Mouse (Mus musculus) neural tube, embryonic 11.5 days (tissue): ENCODE results near the gene Anpep. TPM values are rescaled to one million over a fixed set of nuclear protein-coding genes. Genes with fewer than 3 reads are reported as not detected.

Experiments used
- ATAC-seq: fragments of 200-750 bp; cut with Nextera tagmentation; 2 replicates; pipeline ENCODE4 v1.8.0; 2017; ENCODE audit warnings: moderate number of reproducible peaks, mild to moderate bottlenecking, moderate TSS enrichment, moderate library complexity; ENCODE audit not compliant: insufficient read depth, low FRiP score, low TSS enrichment
- DNase-seq: peaks from one replicate; pipeline ENCODE4 v3.0.0-alpha.2; 2015; ENCODE audit warnings: low spot score
- H3K27ac ChIP-seq: fragments of 300-500 bp; sonication (generic); 2 replicates; pipeline ENCODE4 v1.5.1; 2014; ENCODE audit warnings: low read depth, mild to moderate bottlenecking, low read length
- H3K27me3 ChIP-seq: fragments of 300-500 bp; sonication (generic); 2 replicates; pipeline ENCODE4 v1.6.1; 2014; ENCODE audit warnings: mild to moderate bottlenecking, low read length, mixed read lengths; ENCODE audit not compliant: control insufficient read depth, insufficient read depth
- H3K36me3 ChIP-seq: fragments of 300-500 bp; sonication (generic); 2 replicates; pipeline ENCODE4 v1.6.1; 2014; ENCODE audit warnings: mild to moderate bottlenecking, low read length, moderate library complexity, mixed read lengths; ENCODE audit not compliant: control insufficient read depth, insufficient read depth
- H3K4me1 ChIP-seq: fragments of 300-500 bp; sonication (generic); 2 replicates; pipeline ENCODE4 v1.6.1; 2014; ENCODE audit warnings: low read length, mixed read lengths; ENCODE audit not compliant: control insufficient read depth, insufficient read depth
- H3K4me2 ChIP-seq: fragments of 300-500 bp; sonication (generic); 2 replicates; pipeline ENCODE4 v1.6.1; 2014; ENCODE audit warnings: low read depth, mild to moderate bottlenecking, moderate library complexity
- H3K4me3 ChIP-seq: fragments of 300-500 bp; sonication (generic); 2 replicates; pipeline ENCODE4 v1.5.1; 2014; ENCODE audit warnings: low read depth, low read length
- H3K9ac ChIP-seq: fragments of 300-500 bp; sonication (generic); 2 replicates; pipeline ENCODE4 v1.6.1; 2014; ENCODE audit warnings: mild to moderate bottlenecking, low read length
- H3K9me3 ChIP-seq: fragments of 300-500 bp; sonication (generic); 2 replicates; pipeline ENCODE4 v1.6.1; 2016; ENCODE audit warnings: low read length; ENCODE audit not compliant: control insufficient read depth
- WGBS: fragments of 180-500 bp; shearing (Covaris S2); extraction: QIAGEN DNeasy Blood & Tissue Kit; methylation state at CpG from one replicate; pipeline ENCODE4 v1.1.7; 2014; 5-methylcytosine and 5-hydroxymethylcytosine counted together
- polyA plus RNA-seq: library from polyadenylated mRNA; unstranded; fragments of >200 nt; fragmentation: Nextera tagmentation; extraction: Ambion mirVana; gene quantifications from 2 replicates; pipeline ENCODE4 v1.2.1, GENCODE M21; 2014

Gene Anpep
- 7.1 and 7.9 TPM in 2 replicates for polyA plus RNA-seq

DNA sequence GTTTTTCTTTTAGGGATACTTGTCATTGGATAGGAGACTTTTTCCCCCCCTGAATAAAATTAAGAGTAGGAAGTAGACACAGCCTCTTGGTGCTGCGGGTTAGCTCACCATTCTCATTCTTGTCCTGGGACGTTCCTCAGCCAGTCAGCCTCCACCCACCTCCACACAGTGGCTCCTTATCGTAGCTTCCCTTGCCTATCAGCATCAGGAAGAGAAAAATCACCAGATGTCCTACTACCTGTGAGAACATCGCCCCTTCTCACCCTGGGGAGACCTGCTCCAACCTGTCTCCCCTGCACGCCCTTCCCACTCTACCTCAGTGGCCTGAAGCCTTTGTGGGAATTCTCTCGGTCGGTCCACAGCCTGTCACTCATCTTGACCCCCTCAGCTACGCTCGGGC is at the start of gene Anpep:
Gene Anpep, minus strand, starts transcription at position 249 of the 400 bp plus-strand sequence.
- WGBS: 82% methylated on average over 9 of the region's 9 CpGs
- no peak within 1 kb of the TSS for H3K4me3 ChIP-seq
- no peaks in the 10 kb centered on the region for H3K27me3 ChIP-seq
- ATAC-seq: no peak
- DNase-seq: no peak
- H3K9me3 ChIP-seq: no peaks in the 10 kb centered on the region
- no peak within 1 kb of the TSS for H3K27ac ChIP-seq
- H3K36me3 ChIP-seq: no peaks in the 10 kb centered on the region
- H3K9ac ChIP-seq: no peak within 1 kb of the TSS
- no peaks in the 10 kb centered on the region for H3K4me1 ChIP-seq
- no peak within 1 kb of the TSS for H3K4me2 ChIP-seq

DNA sequence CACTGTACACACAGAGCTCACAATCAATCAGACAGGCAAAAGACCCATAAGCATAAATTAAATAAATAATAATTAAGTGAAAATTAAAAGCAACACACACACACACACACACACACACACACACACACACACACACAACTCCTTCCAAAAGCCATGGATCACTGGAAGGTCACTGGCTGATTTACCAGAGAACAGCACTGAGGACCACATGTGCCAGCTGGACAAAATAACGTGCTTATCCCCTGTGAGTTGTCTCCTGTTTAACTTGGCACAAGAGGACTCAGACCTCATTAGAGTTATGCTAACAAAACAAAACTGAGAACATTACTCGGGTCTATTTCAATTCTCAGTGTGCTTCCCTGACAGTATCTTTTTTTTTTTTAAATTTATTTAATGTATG is 46.5 kb upstream of the Anpep start:
- no peak overlapping the region for H3K4me3 ChIP-seq
- H3K27ac ChIP-seq: no peak overlapping the region
- H3K4me1 ChIP-seq: no peaks in the 10 kb centered on the region
- ATAC-seq (no peak), DNase-seq (no peak)
- 78% methylated on average over 2 of the region's 2 CpGs for WGBS
- H3K9ac ChIP-seq: no peak overlapping the region
- H3K9me3 ChIP-seq: no peaks in the 10 kb centered on the region
- no peaks in the 10 kb centered on the region for H3K27me3 ChIP-seq
- H3K36me3 ChIP-seq: 0 out of 2 replicates have a peak, but pooled peaks cover 2% of the 10 kb centered on the region
- no peak overlapping the region for H3K4me2 ChIP-seq

DNA sequence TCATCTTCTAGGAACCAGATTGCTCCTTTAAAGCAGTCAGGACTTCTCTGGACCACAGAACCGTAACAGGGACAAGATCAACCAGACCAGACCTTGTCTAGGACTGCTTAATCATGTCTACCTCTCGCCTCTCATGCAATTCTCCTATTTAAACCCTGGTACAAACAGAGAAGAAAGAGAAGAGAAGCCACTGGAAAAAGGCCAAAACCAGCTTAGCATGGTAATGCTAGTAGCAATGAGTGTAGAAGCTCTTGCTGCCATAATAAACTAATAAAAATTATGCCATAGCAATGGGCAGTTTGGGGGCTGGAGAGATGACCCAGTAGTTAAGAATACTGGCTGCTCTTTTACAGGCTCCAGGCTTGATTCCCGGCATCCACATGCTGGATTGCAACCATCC is 46.1 kb upstream of the Anpep start:
- no peaks in the 10 kb centered on the region for H3K9me3 ChIP-seq
- H3K27me3 ChIP-seq: no peaks in the 10 kb centered on the region
- H3K36me3 ChIP-seq: 0 out of 2 replicates have a peak, but pooled peaks cover 2% of the 10 kb centered on the region
- no peak overlapping the region for H3K4me2 ChIP-seq
- DNase-seq (no peak), ATAC-seq (no peak)
- no peak overlapping the region for H3K9ac ChIP-seq
- WGBS: 90% methylated on average over 3 of the region's 3 CpGs
- H3K27ac ChIP-seq: no peak overlapping the region
- H3K4me3 ChIP-seq: no peak overlapping the region
- no peaks in the 10 kb centered on the region for H3K4me1 ChIP-seq

DNA sequence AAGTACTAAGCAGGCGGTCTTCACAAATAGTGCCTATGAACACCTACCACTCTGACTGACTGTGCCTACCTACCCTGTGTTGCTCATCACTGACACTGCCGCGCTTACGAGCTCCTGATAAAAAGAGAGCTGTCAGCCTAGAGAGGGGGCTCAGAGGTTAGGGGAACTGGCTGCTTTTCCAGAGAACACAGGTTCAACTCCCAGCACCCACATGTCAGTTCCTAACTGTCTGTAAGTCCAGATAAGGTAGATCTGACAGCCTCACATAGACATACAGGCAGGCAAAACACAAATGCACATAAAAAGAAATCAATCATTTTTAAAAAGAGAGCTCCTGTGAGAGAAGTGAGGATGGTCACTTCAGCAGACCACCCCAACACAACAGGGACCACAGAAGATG is 44.3 kb upstream of the Anpep start:
- H3K4me1 ChIP-seq: no peaks in the 10 kb centered on the region
- no peaks in the 10 kb centered on the region for H3K27me3 ChIP-seq
- H3K36me3 ChIP-seq: 0 out of 2 replicates have a peak, but pooled peaks cover 2% of the 10 kb centered on the region
- no peak overlapping the region for H3K4me2 ChIP-seq
- H3K27ac ChIP-seq: no peak overlapping the region
- no peak for ATAC-seq
- no peak for DNase-seq
- WGBS: 85% methylated on average over 4 of the region's 4 CpGs
- H3K4me3 ChIP-seq: no peak overlapping the region
- no peak overlapping the region for H3K9ac ChIP-seq
- no peaks in the 10 kb centered on the region for H3K9me3 ChIP-seq

DNA sequence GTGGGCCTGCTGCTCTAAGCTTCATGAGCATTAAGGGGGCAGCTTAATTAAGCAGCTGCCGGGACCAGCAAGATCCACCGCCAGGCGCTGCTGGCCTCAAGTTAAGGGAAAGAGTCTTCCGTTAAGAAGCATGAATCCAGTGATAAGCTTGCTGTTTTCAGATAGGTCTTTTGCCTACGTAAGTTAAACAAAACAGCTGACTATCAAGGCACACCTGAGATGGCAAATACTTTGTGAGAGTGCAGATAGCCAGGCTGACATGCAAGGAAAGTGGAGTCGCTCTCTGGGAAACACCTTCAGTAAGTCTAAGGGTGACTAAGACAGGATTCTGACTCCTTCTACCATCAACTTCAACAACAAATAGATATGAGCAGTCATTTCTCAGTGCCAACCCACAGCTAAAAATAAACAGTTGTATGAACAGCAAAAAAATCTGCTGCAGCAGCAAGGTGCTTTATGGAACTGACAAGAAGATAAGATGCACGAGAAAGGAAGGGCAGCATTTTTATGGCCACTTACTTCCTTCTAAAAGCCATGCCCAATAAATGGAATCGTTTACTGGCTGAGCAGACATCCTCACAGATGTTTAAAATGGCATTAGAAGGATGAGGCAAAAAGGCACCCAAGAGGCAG is 42.4 kb upstream of the Anpep start:
- no peak for DNase-seq
- no peaks in the 10 kb centered on the region for H3K27me3 ChIP-seq
- WGBS: 88% methylated on average over 8 of the region's 8 CpGs
- no peak overlapping the region for H3K4me2 ChIP-seq
- H3K9me3 ChIP-seq: no peaks in the 10 kb centered on the region
- H3K9ac ChIP-seq: no peak overlapping the region
- H3K27ac ChIP-seq: no peak overlapping the region
- 0 out of 2 replicates have a peak, but pooled peaks cover 2% of the 10 kb centered on the region for H3K36me3 ChIP-seq
- no peak for ATAC-seq
- no peak overlapping the region for H3K4me3 ChIP-seq
- H3K4me1 ChIP-seq: no peaks in the 10 kb centered on the region

DNA sequence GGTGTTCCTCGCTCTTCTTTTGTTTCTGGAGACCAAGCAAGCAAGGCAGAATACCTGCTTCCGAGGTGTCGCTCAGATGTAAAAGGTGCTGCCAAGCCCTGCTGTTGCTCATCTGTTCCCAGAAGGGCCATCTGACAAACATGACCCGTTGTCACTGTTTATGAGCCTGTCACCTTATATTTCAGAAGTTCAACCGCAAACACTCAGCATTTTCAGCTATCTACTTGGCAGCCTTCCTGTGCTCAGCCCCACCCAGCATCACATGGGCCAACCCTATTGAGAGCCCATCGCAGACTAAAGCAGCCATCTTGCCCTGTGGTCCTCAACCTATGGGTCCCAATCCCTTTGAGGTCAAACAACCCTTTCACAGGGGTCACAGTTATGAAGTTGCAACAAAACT is 39.9 kb upstream of the Anpep start:
- H3K4me3 ChIP-seq: no peak overlapping the region
- no peak overlapping the region for H3K4me2 ChIP-seq
- H3K27ac ChIP-seq: no peak overlapping the region
- 96% methylated on average over 6 of the region's 6 CpGs for WGBS
- H3K27me3 ChIP-seq: no peaks in the 10 kb centered on the region
- no peak for ATAC-seq
- no peak overlapping the region for H3K9ac ChIP-seq
- H3K9me3 ChIP-seq: no peaks in the 10 kb centered on the region
- H3K36me3 ChIP-seq: peaks cover 2% of the 10 kb centered on the region; the same call in 1 of the 2 replicates
- DNase-seq: no peak
- H3K4me1 ChIP-seq: no peaks in the 10 kb centered on the region

DNA sequence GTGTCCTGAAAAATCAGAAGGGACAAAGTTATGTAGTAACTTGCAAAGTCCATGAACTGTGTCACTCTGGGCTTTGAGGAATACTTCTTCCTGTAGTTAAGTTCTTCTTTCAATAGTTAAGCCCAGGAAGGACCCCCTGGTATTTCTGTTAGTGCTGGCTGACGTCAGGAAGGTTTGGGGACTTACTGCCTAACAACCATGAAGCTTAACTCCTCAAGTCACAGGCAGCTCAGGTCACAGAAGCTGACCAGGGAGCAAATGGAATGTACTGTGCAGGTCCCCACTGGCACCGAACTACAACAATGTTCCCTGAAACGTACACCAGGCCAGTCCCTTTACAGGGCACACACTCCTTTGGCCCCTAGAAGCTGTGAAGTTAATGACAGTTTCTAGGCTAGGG is 34.4 kb upstream of the Anpep start:
- H3K9me3 ChIP-seq: no peaks in the 10 kb centered on the region
- H3K27ac ChIP-seq: no peak overlapping the region
- 71% methylated on average over 3 of the region's 3 CpGs for WGBS
- DNase-seq (no peak), ATAC-seq (no peak)
- H3K4me1 ChIP-seq: no peaks in the 10 kb centered on the region
- H3K4me2 ChIP-seq: no peak overlapping the region
- no peaks in the 10 kb centered on the region for H3K27me3 ChIP-seq
- H3K9ac ChIP-seq: no peak overlapping the region
- no peaks in the 10 kb centered on the region; the same call in 1 of the 2 replicates for H3K36me3 ChIP-seq
- no peak overlapping the region for H3K4me3 ChIP-seq

DNA sequence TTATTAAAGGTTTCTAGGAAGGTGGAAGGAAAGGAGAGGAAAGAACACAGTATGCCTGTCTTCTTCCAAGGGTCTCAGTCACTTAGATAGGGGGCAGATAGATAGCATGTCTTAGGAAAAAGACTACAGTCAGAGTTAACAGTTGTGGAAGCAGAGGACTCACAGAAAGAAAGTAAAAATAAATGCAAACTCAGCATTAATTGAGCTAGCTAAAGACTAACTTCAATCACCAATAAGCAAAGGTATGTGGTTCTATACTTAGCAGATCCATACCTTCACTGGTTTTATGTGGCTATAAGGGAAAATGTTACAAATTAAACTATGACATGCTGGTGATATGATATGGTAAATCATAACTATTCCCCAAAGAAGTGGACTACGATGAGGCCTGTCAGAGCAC is 33.9 kb upstream of the Anpep start:
- WGBS: 97% methylated on average over 1 of the region's 1 CpGs

More for the DNA sequence above, 33.9 kb upstream of the Anpep start:
- Histone ChIP-seq H3K27me3 (no peaks in the 10 kb centered on the region), H3K4me1 (no peaks in the 10 kb centered on the region), H3K9me3 (no peaks in the 10 kb centered on the region), H3K4me2 (no peak overlapping the region), H3K27ac (no peak overlapping the region), H3K36me3 (no peaks in the 10 kb centered on the region; the same call in 1 of the 2 replicates), H3K4me3 (no peak overlapping the region), H3K9ac (no peak overlapping the region)
- DNase-seq (no peak), ATAC-seq (no peak)
